Mouse (Mus musculus) bone marrow macrophage, adult 2 months (primary cell): Measurements from ENCODE around the gene Slc7a15. TPM values are rescaled to one million over a fixed set of nuclear protein-coding genes. Genes with fewer than 3 reads are reported as not detected.

ENCODE experiments used
- H3K27ac ChIP-seq: 2 replicates; pipeline ENCODE4 v1.5.1; 2012; ENCODE audit warnings: low read depth, low read length; ENCODE audit not compliant: insufficient read depth
- H3K4me1 ChIP-seq: 2 replicates; pipeline ENCODE4 v1.6.1; 2012; ENCODE audit warnings: low read length; ENCODE audit not compliant: control insufficient read depth, insufficient read depth
- H3K4me3 ChIP-seq: 2 replicates; pipeline ENCODE4 v1.5.1; 2012; ENCODE audit warnings: mild to moderate bottlenecking, low read length, moderate library complexity; ENCODE audit not compliant: insufficient read depth
- CTCF ChIP-seq: IDR thresholded peaks from 2 replicates; pipeline ENCODE4 v1.5.1; 2012; ENCODE audit warnings: low read depth, mild to moderate bottlenecking, low read length, moderate library complexity
- POLR2A ChIP-seq: IDR thresholded peaks from 2 replicates; pipeline ENCODE4 v1.6.1; 2012; ENCODE audit warnings: mild to moderate bottlenecking, low read depth, low read length, borderline replicate concordance
- polyA plus RNA-seq: library from polyadenylated mRNA; stranded (reverse); fragments of >200 nt; gene quantifications from 2 replicates; pipeline ENCODE4 v1.2.4, GENCODE M21; 2012; ENCODE audit not compliant: missing spikeins, insufficient read depth, insufficient read length

The Slc7a15 gene
- polyA plus RNA-seq, 1 experiment: not detected

- Histone ChIP-seq H3K27ac (no peak overlapping the region), H3K4me1 (peaks cover 18% of the 10 kb centered on the region), H3K4me3 (no peak overlapping the region)
- TF ChIP-seq CTCF (no peak), POLR2A (no peak)
These were observed 113.6 kb downstream of the Slc7a15 start for GRCm38 (mm10) chr12:8485247-8485646.

DNA sequence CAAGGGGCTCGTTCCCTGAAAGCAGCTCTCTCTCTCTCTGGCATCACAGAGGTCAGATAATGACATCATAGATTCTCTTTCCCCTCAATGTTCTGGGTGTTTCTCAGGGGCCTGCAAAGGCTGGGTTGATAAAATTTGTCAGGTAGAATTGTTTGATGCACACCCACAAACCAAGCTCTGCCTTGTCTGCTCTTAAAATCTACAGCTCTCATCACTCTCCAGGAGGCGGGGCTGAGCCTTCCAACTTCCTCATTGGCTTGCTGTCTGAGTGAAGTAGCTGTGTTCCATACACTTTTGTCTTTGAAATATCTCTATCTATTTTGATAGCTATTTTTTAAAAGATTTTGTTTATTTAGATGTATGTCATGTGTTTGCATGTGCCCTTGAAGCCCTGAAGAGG lies 116.7 kb downstream of the Slc7a15 start:
- H3K4me3 ChIP-seq: no peak overlapping the region
- H3K27ac ChIP-seq: no peak overlapping the region
- H3K4me1 ChIP-seq: peaks cover 11% of the 10 kb centered on the region
- no peak for TF ChIP-seq CTCF
- TF ChIP-seq POLR2A: no peak

Other genes with a start within 250 kb of the Slc7a15 start
- gene Rhob, start 99.1 kb downstream of the Slc7a15 start, polyA plus RNA-seq: 50.1 and 50.3 TPM in 2 replicates
- gene Pum2, start 75.1 kb upstream of the Slc7a15 start, polyA plus RNA-seq: 90.6 and 99.6 TPM in 2 replicates
- 10.9 and 13.0 TPM in 2 replicates for gene Sdc1, start 172.3 kb upstream of the Slc7a15 start, polyA plus RNA-seq